Mouse (Mus musculus) neural tube, embryonic 15.5 days (tissue): ENCODE measurements around the gene Rbm5. TPM values are rescaled to one million over a fixed set of nuclear protein-coding genes. Genes with fewer than 3 reads are reported as not detected.

Source experiments
- ATAC-seq: fragments of 200-750 bp; cut with Nextera tagmentation; 2 replicates; pipeline ENCODE4 v1.8.0; 2017; ENCODE audit warnings: mild to moderate bottlenecking, moderate TSS enrichment, moderate library complexity; ENCODE audit not compliant: low FRiP score
- H3K27ac ChIP-seq: fragments of 300-500 bp; sonication (generic); replicated peaks from 2 replicates; pipeline ENCODE4 v1.5.1; 2015; ENCODE audit warnings: mild to moderate bottlenecking, inconsistent platforms
- H3K27me3 ChIP-seq: fragments of 300-500 bp; sonication (generic); replicated peaks from 2 replicates; pipeline ENCODE4 v1.6.1; 2015; ENCODE audit warnings: inconsistent platforms
- H3K36me3 ChIP-seq: fragments of 300-500 bp; sonication (generic); 2 replicates; pipeline ENCODE4 v1.6.1; 2015; ENCODE audit warnings: inconsistent platforms
- H3K4me1 ChIP-seq: fragments of 300-500 bp; sonication (generic); 2 replicates; pipeline ENCODE4 v1.6.1; 2015; ENCODE audit warnings: inconsistent platforms
- H3K4me2 ChIP-seq: fragments of 300-500 bp; sonication (generic); 2 replicates; pipeline ENCODE4 v1.6.1; 2015; ENCODE audit warnings: inconsistent platforms, mild to moderate bottlenecking, moderate library complexity
- H3K4me3 ChIP-seq: fragments of 300-500 bp; sonication (generic); replicated peaks from 2 replicates; pipeline ENCODE4 v1.5.1; 2015; ENCODE audit warnings: mild to moderate bottlenecking, inconsistent platforms
- H3K9ac ChIP-seq: fragments of 300-500 bp; sonication (generic); replicated peaks from 2 replicates; pipeline ENCODE4 v1.6.1; 2015; ENCODE audit warnings: mild to moderate bottlenecking, inconsistent platforms
- H3K9me3 ChIP-seq: fragments of 300-500 bp; sonication (generic); replicated peaks from 2 replicates; pipeline ENCODE4 v1.6.1; 2016; ENCODE audit warnings: inconsistent platforms
- WGBS: fragments of 180-500 bp; shearing (Covaris S2); methylation state at CpG from one replicate; pipeline ENCODE4 v1.1.7; 2015; ENCODE audit warnings: mixed read lengths; 5-methylcytosine and 5-hydroxymethylcytosine counted together
- polyA plus RNA-seq: library from polyadenylated mRNA; unstranded; fragments of >200 nt; fragmentation: Nextera tagmentation; extraction: Ambion mirVana; gene quantifications from 2 replicates; pipeline ENCODE4 v1.2.1, GENCODE M21; 2015

Rbm5 gene
- polyA plus RNA-seq, 1 experiment from 2014 or later: 229 TPM

DNA sequence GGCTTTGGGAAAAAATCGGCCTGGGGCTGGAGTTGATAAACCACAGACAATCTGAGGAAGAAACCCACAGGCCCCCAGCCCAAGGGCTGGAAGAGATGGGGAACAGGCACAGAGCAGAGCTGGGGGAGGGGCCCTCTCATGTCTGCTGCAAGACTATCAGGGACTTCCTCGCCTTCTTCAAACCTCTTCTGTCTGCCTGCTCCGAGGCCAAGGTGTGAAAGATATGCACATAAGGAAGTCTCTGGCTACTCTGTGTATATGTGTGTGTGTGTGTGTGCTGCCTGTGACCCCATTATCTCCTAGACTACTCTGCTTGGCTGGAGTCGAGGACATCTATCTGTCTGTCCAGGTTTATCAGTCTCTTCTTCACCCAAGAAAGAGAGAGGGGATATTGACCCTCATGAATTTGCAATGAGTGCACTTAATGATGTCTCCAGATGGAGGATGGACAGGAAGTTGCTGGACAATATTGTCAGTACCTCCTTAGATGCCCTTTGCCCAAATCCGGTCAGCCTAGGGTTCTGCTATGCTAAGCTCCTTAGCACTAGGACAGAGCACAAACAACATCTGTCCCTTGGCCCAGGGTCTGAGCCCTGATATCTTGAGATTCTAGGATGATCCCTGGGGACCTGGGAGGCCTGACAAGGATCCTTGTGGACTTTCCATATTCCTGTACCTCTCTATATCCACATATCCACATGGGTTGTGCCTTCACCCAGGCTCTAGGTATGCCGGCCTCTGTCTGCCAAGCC, 41.7 kb downstream of the Rbm5 start:
- 0 out of 2 replicates have a peak, but pooled peaks have one; percentile 11 for ATAC-seq
- H3K4me3 ChIP-seq: no peak overlapping the region
- H3K9me3 ChIP-seq: no peaks in the 10 kb centered on the region
- peaks cover 48% of the 10 kb centered on the region for H3K4me1 ChIP-seq
- WGBS: 68% methylated on average over 6 of the region's 6 CpGs
- H3K27me3 ChIP-seq: no peaks in the 10 kb centered on the region
- no peak overlapping the region for H3K4me2 ChIP-seq
- H3K27ac ChIP-seq: peak overlapping the region; percentile 33
- H3K9ac ChIP-seq: no peak overlapping the region
- H3K36me3 ChIP-seq: no peaks in the 10 kb centered on the region

- Histone ChIP-seq H3K27ac (peak overlapping the region; percentile 58; the same call in 1 of the 2 replicates), H3K4me3 (no peak overlapping the region), H3K4me2 (no peak overlapping the region), H3K9ac (no peak overlapping the region), H3K36me3 (no peaks in the 10 kb centered on the region), H3K27me3 (no peaks in the 10 kb centered on the region), H3K4me1 (peaks cover 66% of the 10 kb centered on the region), H3K9me3 (no peaks in the 10 kb centered on the region)
- 44% methylated on average over 3 of the region's 3 CpGs for WGBS
- ATAC-seq: peak; percentile 42; the same call in 1 of the 2 replicates
These were observed 43.8 kb downstream of the Rbm5 start for GRCm38 (mm10) chr9:107727041-107727440.

- Histone ChIP-seq H3K4me3 (no peak overlapping the region), H3K27me3 (no peaks in the 10 kb centered on the region), H3K4me2 (no peak overlapping the region), H3K9me3 (no peaks in the 10 kb centered on the region), H3K4me1 (peaks cover 55% of the 10 kb centered on the region), H3K9ac (no peak overlapping the region), H3K36me3 (no peaks in the 10 kb centered on the region), H3K27ac (no peak overlapping the region)
- no peak for ATAC-seq
- 83% methylated on average over 1 of the region's 1 CpGs for WGBS
These were observed 46.0 kb downstream of the Rbm5 start for GRCm38 (mm10) chr9:107724796-107725195.

GRCm38 (mm10) chr9:107723794-107724531, 46.8 kb downstream of the Rbm5 start:
- Histone ChIP-seq H3K4me2 (peak overlapping the region; percentile 40), H3K9me3 (no peaks in the 10 kb centered on the region), H3K27me3 (no peaks in the 10 kb centered on the region), H3K36me3 (no peaks in the 10 kb centered on the region), H3K9ac (0 out of 2 replicates have a peak overlapping the region, but pooled peaks have one; percentile 7), H3K4me3 (no peak overlapping the region), H3K4me1 (peaks cover 46% of the 10 kb centered on the region), H3K27ac (peak overlapping the region; percentile 65)
- 6% methylated on average over 11 of the region's 11 CpGs for WGBS
- peak; percentile 58 for ATAC-seq

- no peak for ATAC-seq
- no peak overlapping the region for H3K4me3 ChIP-seq
- H3K4me2 ChIP-seq: peak overlapping the region; percentile 40
- H3K36me3 ChIP-seq: no peaks in the 10 kb centered on the region
- no peak overlapping the region for H3K9ac ChIP-seq
- H3K27ac ChIP-seq: peak overlapping the region; percentile 65
- no peaks in the 10 kb centered on the region for H3K27me3 ChIP-seq
- H3K4me1 ChIP-seq: peaks cover 40% of the 10 kb centered on the region
- WGBS: 28% methylated on average over 6 of the region's 6 CpGs
- no peaks in the 10 kb centered on the region for H3K9me3 ChIP-seq
These were observed 47.5 kb downstream of the Rbm5 start for GRCm38 (mm10) chr9:107723292-107723691.

DNA sequence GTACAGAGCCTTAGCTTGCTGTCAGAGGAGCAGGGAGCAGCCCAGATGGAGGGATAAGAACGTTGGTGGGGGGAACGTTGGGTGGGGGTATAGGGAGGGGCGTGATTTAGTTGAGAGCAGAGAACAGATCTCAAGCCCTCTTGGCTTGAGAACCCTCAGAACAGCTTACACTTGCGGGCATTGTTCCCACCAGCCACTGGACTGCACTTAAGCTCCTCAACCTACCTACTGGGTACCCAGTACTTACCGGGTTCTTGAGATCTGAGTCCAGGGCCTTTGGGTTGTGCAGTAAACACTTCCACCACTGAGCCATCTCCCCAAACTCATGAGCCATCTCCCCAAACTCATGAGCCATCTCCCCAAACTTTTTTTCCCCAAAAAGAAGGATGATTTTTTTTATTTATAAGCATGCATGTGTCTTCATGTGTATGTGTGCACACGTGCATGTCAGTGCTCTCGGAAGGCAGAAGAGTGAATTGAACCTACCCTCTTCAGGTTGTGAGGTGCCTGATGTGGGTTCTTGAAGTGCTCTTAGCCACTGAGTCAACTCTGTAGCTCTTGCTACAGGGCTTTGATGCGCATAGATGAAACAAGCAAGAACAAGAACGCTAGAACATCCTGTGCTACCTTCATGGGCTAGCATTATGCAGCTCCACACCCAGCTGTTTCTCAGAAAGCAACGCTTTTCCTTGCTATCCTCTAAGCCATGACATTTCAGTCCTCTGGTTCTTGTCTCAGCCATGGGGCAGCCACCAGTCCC, 51.8 kb downstream of the Rbm5 start:
- Histone ChIP-seq H3K27ac (no peak overlapping the region), H3K4me2 (no peak overlapping the region), H3K4me3 (no peak overlapping the region), H3K9me3 (no peaks in the 10 kb centered on the region), H3K36me3 (no peaks in the 10 kb centered on the region), H3K27me3 (no peaks in the 10 kb centered on the region), H3K4me1 (peaks cover 33% of the 10 kb centered on the region), H3K9ac (no peak overlapping the region)
- no peak for ATAC-seq
- 86% methylated on average over 10 of the region's 10 CpGs for WGBS

GRCm38 (mm10) chr9:107716951-107717350, 53.8 kb downstream of the Rbm5 start:
- no peak overlapping the region for H3K27ac ChIP-seq
- H3K9me3 ChIP-seq: no peaks in the 10 kb centered on the region
- no peak overlapping the region for H3K4me2 ChIP-seq
- no peaks in the 10 kb centered on the region for H3K27me3 ChIP-seq
- no peak for ATAC-seq
- 53% methylated on average over 6 of the region's 6 CpGs for WGBS
- no peak overlapping the region for H3K9ac ChIP-seq
- H3K4me1 ChIP-seq: peaks cover 18% of the 10 kb centered on the region
- H3K4me3 ChIP-seq: no peak overlapping the region
- H3K36me3 ChIP-seq: no peaks in the 10 kb centered on the region

DNA sequence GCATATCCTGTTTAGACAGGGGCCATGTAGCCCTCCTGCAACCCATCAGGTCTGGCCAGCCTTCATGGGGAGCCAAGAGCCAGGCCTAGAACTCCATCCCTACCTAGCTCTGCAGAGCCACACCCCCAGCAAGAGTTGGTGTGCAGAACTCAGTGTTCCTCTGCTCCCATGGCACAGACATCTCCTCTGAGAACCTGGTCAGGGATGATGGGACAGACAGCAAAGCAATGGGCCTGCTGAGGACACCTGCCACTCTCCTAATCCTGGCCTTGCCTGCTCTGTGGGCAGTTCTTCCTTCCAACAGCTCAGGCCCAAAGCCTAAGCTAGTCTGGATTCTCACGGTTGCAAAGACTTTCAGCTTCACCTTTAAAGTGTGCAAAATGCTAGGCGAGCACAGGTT, 55.2 kb downstream of the Rbm5 start:
- WGBS: 97% methylated on average over 2 of the region's 2 CpGs
- H3K4me1 ChIP-seq: peaks cover 19% of the 10 kb centered on the region
- H3K9me3 ChIP-seq: no peaks in the 10 kb centered on the region
- H3K36me3 ChIP-seq: no peaks in the 10 kb centered on the region
- no peak overlapping the region for H3K4me3 ChIP-seq
- H3K9ac ChIP-seq: no peak overlapping the region
- H3K27ac ChIP-seq: no peak overlapping the region
- no peak overlapping the region for H3K4me2 ChIP-seq
- ATAC-seq: no peak
- H3K27me3 ChIP-seq: no peaks in the 10 kb centered on the region

DNA sequence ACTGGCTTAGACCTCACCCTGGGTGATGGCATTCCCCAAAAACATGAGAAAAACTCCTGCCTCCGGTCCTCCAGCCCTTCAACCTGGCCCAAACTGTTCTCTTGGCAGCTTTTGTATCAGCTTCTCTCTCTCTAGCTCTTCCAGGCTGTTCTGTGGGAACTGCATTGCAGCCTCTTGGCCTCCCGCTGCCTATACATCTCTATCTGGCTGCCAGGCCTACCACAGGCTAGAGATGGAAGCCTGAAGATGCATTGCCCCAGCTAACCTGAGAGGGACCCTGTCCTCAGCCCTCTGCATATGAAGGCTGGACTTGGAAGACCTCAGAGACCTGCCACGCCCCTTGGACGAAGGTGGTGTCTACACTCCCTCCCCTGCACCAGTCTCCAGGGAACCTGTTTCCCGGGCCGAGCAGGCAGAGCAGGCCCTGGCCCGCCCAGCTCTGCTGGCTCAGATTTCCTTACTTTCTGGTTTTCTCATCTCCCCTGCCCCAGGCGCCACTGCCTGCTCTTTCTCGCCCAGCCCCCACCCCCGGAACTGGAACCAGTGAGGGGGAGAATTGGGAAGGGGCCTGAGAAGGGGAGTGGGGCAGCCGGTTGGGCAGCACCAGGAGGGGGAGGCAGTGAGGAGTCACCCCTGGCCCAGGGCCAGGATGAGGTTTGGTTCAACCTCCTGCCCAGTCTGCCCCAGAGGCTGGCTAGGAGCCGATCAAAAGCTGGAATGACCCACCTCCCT, 56.4 kb downstream of the Rbm5 start:
- H3K4me2 ChIP-seq: 0 out of 2 replicates have a peak overlapping the region, but pooled peaks have one; percentile 5
- 18% methylated on average over 12 of the region's 12 CpGs for WGBS
- H3K27ac ChIP-seq: peak overlapping the region; percentile 37
- peaks cover 32% of the 10 kb centered on the region for H3K4me1 ChIP-seq
- H3K9ac ChIP-seq: no peak overlapping the region
- H3K27me3 ChIP-seq: no peaks in the 10 kb centered on the region
- no peak for ATAC-seq
- H3K9me3 ChIP-seq: no peaks in the 10 kb centered on the region
- no peaks in the 10 kb centered on the region for H3K36me3 ChIP-seq
- no peak overlapping the region for H3K4me3 ChIP-seq

- WGBS: under 1% methylated on average over 61 of the region's 86 CpGs
- H3K4me2 ChIP-seq: peak within 1 kb of the TSS; percentile 94
- H3K4me1 ChIP-seq: peaks cover 59% of the 10 kb centered on the region
- ATAC-seq: peak; percentile 77
- no peaks in the 10 kb centered on the region for H3K27me3 ChIP-seq
- H3K9me3 ChIP-seq: no peaks in the 10 kb centered on the region
- H3K36me3 ChIP-seq: no peaks in the 10 kb centered on the region
- peak within 1 kb of the TSS; percentile 79 for H3K9ac ChIP-seq
- peak within 1 kb of the TSS; percentile 83 for H3K27ac ChIP-seq
- peak within 1 kb of the TSS; percentile 79 for H3K4me3 ChIP-seq
These were observed 60.9 kb downstream of the Rbm5 start, which contains the start of gene Sema3f for GRCm38 (mm10) chr9:107709697-107710483. Sema3f (minus strand) TSS chr9:107710475.
